Mouse (Mus musculus) liver, embryonic 11.5 days (tissue): ENCODE measurements at regions not wholly inside any gene's neighbourhood (a gene's known extent, or its start where the extent isn't known, plus 50 kb on each side); places are given as distances from the start of the nearest gene placed in this dataset.

ENCODE experiments used
- ATAC-seq: fragments of 200-750 bp; cut with Nextera tagmentation; replicated peaks from 2 replicates; pipeline ENCODE4 v1.8.0; 2017; ENCODE audit warnings: moderate number of reproducible peaks, mild to moderate bottlenecking, moderate TSS enrichment, moderate library complexity; ENCODE audit not compliant: low FRiP score
- DNase-seq: peaks from one replicate; pipeline ENCODE4 v3.0.0-alpha.2; 2017; ENCODE audit warnings: low spot score
- H3K27ac ChIP-seq: fragments of 300-500 bp; sonication (generic); 2 replicates; pipeline ENCODE4 v1.5.1; 2014; ENCODE audit warnings: mild to moderate bottlenecking, low read depth, low read length, control low read depth
- H3K27me3 ChIP-seq: fragments of 300-500 bp; sonication (generic); replicated peaks from 2 replicates; pipeline ENCODE4 v1.6.1; 2014; ENCODE audit warnings: low read length, mixed read lengths; ENCODE audit not compliant: control insufficient read depth, insufficient read depth
- H3K36me3 ChIP-seq: fragments of 300-500 bp; sonication (generic); 2 replicates; pipeline ENCODE4 v1.6.1; 2014; ENCODE audit warnings: mild to moderate bottlenecking, low read length, moderate library complexity, mixed read lengths; ENCODE audit not compliant: control insufficient read depth, insufficient read depth
- H3K4me1 ChIP-seq: fragments of 300-500 bp; sonication (generic); replicated peaks from 2 replicates; pipeline ENCODE4 v1.6.1; 2014; ENCODE audit warnings: low read length, mixed read lengths; ENCODE audit not compliant: control insufficient read depth, insufficient read depth
- H3K4me2 ChIP-seq: fragments of 300-500 bp; sonication (generic); 2 replicates; pipeline ENCODE4 v1.6.1; 2014; ENCODE audit warnings: mild to moderate bottlenecking, control low read depth, moderate library complexity
- H3K4me3 ChIP-seq: fragments of 300-500 bp; sonication (generic); 2 replicates; pipeline ENCODE4 v1.5.1; 2014; ENCODE audit warnings: low read depth, low read length, control low read depth
- H3K9ac ChIP-seq: fragments of 300-500 bp; sonication (generic); 2 replicates; pipeline ENCODE4 v1.6.1; 2014; ENCODE audit warnings: low read depth, low read length, control low read depth
- H3K9me3 ChIP-seq: fragments of 300-500 bp; sonication (generic); 2 replicates; pipeline ENCODE4 v1.6.1; 2016; ENCODE audit warnings: low read length, inconsistent platforms, mixed read lengths; ENCODE audit not compliant: control insufficient read depth
- whole genome bisulfite sequencing: fragments of 180-500 bp; shearing (Covaris S2); extraction: QIAGEN DNeasy Blood & Tissue Kit; methylation state at CpG from one replicate; pipeline ENCODE4 v1.1.7; 2014; 5-methylcytosine and 5-hydroxymethylcytosine counted together

DNA sequence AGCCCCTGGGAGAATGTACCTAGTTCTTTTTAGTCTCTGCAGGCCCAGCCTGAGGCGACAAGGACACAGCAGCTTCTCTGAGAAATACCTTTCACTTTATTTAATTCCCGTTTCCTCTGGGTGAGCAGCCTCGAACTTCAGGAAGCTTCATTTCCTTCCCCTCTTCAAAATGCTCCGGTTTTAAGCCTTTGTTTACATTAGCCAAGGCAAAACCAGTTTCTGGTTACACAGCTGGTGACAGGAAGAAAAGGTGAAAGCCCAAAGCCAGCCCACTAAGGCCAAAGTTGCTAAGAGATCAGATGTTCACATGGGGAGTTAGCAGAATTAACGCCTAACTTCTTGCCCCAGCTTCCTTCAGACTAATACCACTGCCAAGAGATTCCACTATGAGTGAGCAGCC lies 127.4 kb upstream of the Lgalsl start:
- WGBS: 6% methylated on average over 5 of the region's 5 CpGs
- Histone ChIP-seq H3K36me3 (no peaks in the 10 kb centered on the region), H3K4me3 (no peak overlapping the region), H3K27ac (peak overlapping the region; percentile 49; the same call in 1 of the 2 replicates), H3K4me1 (peaks cover 8% of the 10 kb centered on the region), H3K4me2 (peak overlapping the region; percentile 41), H3K27me3 (no peaks in the 10 kb centered on the region), H3K9me3 (no peaks in the 10 kb centered on the region), H3K9ac (peak overlapping the region; percentile 8; the same call in 1 of the 2 replicates)
- no peak for DNase-seq
- no peak for ATAC-seq

DNA sequence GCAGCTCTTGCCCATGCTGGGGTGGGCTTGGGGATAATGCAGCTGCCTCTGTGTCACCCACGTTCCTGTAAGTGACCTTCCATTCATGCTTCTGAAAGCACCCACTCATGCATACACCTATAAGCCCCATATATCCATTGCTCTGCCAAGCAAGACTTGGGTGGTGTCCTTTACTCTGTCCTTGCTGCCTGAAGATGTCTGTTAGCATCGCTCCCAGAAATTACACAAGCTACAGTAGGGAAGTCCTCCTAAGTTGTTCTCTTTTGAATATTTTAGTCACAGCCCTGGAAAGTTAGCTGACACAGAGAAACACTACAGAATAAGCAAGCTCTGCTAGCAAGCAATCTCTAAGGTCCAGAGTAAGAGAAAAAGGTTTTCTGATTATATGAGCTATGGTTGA lies 129.2 kb upstream of the Lgalsl start:
- peak; percentile 3 for DNase-seq
- H3K27ac ChIP-seq: no peak overlapping the region
- no peaks in the 10 kb centered on the region for H3K9me3 ChIP-seq
- no peak overlapping the region for H3K4me3 ChIP-seq
- no peak for ATAC-seq
- H3K4me1 ChIP-seq: peaks cover 8% of the 10 kb centered on the region
- 74% methylated on average over 2 of the region's 2 CpGs for WGBS
- no peak overlapping the region for H3K4me2 ChIP-seq
- H3K9ac ChIP-seq: no peak overlapping the region
- H3K36me3 ChIP-seq: no peaks in the 10 kb centered on the region
- H3K27me3 ChIP-seq: no peaks in the 10 kb centered on the region

DNA sequence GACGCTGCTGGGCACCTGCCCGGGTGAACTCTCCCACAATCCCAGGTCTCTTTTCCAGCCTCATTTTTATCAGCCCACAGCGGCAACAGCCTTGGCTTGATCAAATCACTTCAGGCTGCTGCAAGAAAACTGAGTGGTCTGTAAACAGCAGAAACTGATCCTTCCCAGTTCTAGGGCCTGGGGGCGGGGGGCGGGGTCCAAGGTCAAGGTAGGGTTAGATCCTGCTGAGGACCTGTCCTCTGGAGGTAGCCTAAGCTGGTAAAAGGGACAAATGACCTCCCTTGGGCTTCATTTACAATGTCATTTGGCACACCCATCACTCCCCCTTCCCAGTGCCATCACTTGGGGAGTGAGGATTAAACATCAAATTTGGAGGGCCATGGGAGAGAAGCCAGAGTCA lies 129.9 kb upstream of the Lgalsl start:
- no peak overlapping the region for H3K9ac ChIP-seq
- no peak overlapping the region for H3K4me2 ChIP-seq
- ATAC-seq: no peak
- no peaks in the 10 kb centered on the region for H3K9me3 ChIP-seq
- H3K4me3 ChIP-seq: no peak overlapping the region
- 53% methylated on average over 5 of the region's 5 CpGs for WGBS
- peaks cover 8% of the 10 kb centered on the region for H3K4me1 ChIP-seq
- no peak overlapping the region for H3K27ac ChIP-seq
- H3K36me3 ChIP-seq: no peaks in the 10 kb centered on the region
- DNase-seq: peak; percentile 22
- no peaks in the 10 kb centered on the region for H3K27me3 ChIP-seq

DNA sequence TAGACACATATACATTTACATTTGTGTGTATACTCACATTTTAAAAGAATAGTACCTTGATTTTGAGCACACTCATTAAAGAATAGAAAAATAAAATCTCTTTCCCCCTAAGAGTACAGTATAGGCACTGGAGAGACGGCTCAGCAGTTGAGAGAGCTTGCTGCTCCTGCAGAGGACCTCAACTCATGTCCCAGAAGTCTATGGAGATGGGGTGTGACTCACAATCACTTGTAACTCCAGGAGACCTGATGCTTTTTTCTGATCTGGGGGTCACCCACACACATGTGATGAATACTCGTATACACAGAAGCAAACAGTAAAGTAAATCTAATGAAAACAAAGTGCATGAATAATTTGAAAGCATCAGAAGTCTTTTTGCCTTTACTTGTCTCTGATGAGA lies 129.5 kb upstream of the Peli1 start:
- Histone ChIP-seq H3K9ac (no peak overlapping the region), H3K4me1 (peaks cover 8% of the 10 kb centered on the region), H3K36me3 (no peaks in the 10 kb centered on the region), H3K9me3 (no peaks in the 10 kb centered on the region), H3K4me2 (no peak overlapping the region), H3K4me3 (no peak overlapping the region), H3K27me3 (no peaks in the 10 kb centered on the region), H3K27ac (no peak overlapping the region)
- DNase-seq: peak; percentile 8
- 82% methylated on average over 2 of the region's 2 CpGs for WGBS
- no peak for ATAC-seq

DNA sequence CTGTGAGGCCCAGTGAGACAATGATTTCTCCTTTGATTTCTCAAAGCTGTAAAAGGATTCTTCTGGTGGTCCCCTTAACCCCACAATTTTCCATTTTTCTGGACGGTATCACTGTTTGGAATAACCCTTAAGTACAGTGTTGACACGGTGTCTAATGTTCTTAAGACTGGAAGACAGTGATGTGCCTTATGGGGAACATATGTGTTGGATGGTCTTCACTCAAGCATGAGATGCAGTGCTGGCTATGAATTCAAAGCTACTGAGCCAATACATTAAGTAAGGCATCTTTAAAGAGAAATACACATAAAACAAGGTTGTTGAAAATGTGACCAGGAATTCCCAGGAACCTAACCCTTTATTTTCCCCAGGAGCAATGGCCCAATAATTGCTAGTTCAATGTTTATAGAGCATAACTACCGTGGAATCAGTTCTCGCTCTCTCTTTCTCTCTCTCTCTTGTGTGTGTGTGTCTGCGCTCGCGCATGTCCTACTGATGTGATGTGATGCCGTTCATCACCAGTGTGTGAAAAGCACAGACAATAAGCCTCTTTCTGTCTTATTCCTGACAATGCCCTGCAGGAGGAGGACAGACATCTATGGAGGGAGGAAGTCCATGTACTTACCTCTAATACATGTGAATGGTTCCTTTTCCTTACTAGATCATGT lies 125.4 kb upstream of the Peli1 start:
- no peak overlapping the region for H3K4me3 ChIP-seq
- no peaks in the 10 kb centered on the region for H3K27me3 ChIP-seq
- no peak for ATAC-seq
- WGBS: 91% methylated on average over 8 of the region's 8 CpGs
- H3K4me2 ChIP-seq: no peak overlapping the region
- no peak overlapping the region for H3K9ac ChIP-seq
- no peak overlapping the region for H3K27ac ChIP-seq
- no peaks in the 10 kb centered on the region for H3K4me1 ChIP-seq
- H3K36me3 ChIP-seq: no peaks in the 10 kb centered on the region
- no peaks in the 10 kb centered on the region for H3K9me3 ChIP-seq
- DNase-seq: peak; percentile 19

DNA sequence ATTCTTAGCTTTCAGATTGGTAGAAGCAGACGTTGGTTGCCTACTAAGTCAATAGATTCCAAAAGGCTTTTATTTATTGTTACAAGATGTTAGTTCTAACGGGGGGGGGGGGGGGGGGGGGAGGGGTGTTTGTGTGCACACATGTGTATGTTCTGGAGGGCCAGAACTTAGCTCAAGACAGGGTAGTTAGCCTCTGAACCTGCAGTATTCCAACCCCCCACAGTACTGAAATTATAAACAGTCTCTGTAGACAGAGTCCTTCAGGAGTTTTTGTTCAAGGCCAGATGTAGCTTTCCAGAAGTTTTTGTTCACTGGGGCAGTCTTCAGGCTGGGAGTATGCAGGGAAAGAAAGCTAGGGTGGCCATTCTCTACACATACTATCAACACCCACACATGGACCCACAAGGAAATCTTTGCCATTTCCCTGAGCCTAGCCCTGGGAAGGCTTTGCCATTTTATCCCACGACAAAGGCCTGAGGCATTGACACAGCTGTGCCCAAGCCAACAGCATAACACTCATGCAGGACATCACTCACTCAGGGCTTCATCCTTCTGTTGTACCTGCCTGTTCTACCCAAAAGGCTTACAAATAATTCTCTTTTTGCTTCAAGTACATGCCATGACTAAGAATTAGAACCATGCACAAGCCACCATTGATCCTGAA lies 123.6 kb upstream of the Peli1 start:
- peak; percentile 16 for DNase-seq
- no peaks in the 10 kb centered on the region for H3K4me1 ChIP-seq
- H3K9me3 ChIP-seq: no peaks in the 10 kb centered on the region
- no peak overlapping the region for H3K9ac ChIP-seq
- no peak overlapping the region for H3K4me3 ChIP-seq
- WGBS: 70% methylated on average over 2 of the region's 3 CpGs
- H3K27me3 ChIP-seq: no peaks in the 10 kb centered on the region
- H3K27ac ChIP-seq: no peak overlapping the region
- no peaks in the 10 kb centered on the region for H3K36me3 ChIP-seq
- no peak for ATAC-seq
- H3K4me2 ChIP-seq: no peak overlapping the region

DNA sequence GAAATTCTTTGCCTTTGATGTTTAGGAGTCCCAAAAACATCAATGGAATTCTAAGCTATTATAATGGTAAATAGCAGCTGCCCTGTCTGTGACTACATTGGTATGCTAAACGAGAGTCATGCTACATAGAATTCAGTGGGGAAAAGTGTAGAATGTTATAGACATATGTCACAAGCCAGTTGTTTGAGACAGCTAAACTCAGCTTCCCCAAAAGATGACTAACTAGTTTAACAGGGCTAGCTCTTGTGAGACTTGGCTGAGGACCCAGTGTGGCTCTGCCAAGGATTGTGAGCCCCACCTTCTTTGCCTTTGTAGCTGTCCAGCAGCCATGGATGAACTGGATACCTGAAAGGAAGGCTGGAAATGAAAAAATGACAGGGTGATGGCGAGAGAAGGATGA lies 122.8 kb upstream of the Peli1 start:
- no peak overlapping the region for H3K4me2 ChIP-seq
- no peak overlapping the region for H3K9ac ChIP-seq
- no peak for ATAC-seq
- H3K36me3 ChIP-seq: no peaks in the 10 kb centered on the region
- H3K9me3 ChIP-seq: no peaks in the 10 kb centered on the region
- no peak overlapping the region for H3K4me3 ChIP-seq
- no peaks in the 10 kb centered on the region for H3K4me1 ChIP-seq
- WGBS: 73% methylated on average over 2 of the region's 2 CpGs
- peak; percentile 11 for DNase-seq
- no peak overlapping the region for H3K27ac ChIP-seq
- H3K27me3 ChIP-seq: no peaks in the 10 kb centered on the region

DNA sequence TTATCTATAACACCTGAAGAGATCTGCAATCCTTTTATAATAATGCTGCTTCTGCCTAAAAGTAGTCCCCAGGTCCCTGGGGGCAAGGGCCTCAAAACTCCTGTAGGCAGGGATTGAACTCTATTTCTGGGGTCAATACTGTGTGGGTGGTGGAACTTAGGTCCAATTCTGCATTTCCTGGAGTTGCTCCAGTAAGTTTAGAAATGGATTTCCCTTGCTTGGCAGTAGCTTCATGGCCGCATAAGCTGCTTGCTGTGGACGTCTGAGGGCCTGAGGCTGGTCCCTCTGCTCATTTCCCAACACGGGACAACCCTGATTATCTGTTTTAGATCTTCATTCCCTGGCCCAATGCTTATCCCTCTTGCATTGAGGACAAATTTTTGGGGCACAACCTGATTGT lies 118.0 kb upstream of the Peli1 start:
- no peak overlapping the region for H3K9ac ChIP-seq
- 73% methylated on average over 3 of the region's 3 CpGs for WGBS
- no peaks in the 10 kb centered on the region for H3K9me3 ChIP-seq
- no peak overlapping the region for H3K4me3 ChIP-seq
- DNase-seq: peak; percentile 15
- H3K27me3 ChIP-seq: no peaks in the 10 kb centered on the region
- H3K4me2 ChIP-seq: no peak overlapping the region
- H3K27ac ChIP-seq: no peak overlapping the region
- no peaks in the 10 kb centered on the region for H3K36me3 ChIP-seq
- no peaks in the 10 kb centered on the region for H3K4me1 ChIP-seq
- ATAC-seq: no peak

DNA sequence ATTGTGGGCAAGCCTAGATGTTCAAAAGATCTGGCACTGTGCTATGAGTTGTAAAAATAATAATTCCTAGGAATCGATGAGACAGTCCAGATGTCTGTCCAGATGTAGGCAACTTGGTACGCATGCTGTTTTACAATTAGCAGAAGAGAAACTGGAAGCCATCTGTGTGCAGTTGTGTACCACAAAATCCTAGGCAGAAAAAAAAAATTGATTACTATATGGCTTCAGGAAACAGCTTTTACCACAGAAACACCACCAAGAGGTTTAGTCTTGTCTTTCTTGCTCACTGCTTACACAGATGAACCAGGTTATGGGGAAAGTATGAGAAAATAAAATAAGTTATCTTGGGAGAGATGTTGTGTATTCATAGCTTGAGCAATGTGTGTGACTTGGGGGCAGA lies 109.5 kb upstream of the Peli1 start:
- 74% methylated on average over 2 of the region's 2 CpGs for WGBS
- Histone ChIP-seq H3K4me1 (peaks cover 7% of the 10 kb centered on the region; the same call in 1 of the 2 replicates), H3K27me3 (no peaks in the 10 kb centered on the region), H3K9me3 (no peaks in the 10 kb centered on the region), H3K9ac (no peak overlapping the region), H3K27ac (no peak overlapping the region), H3K36me3 (no peaks in the 10 kb centered on the region), H3K4me2 (no peak overlapping the region), H3K4me3 (no peak overlapping the region)
- ATAC-seq: no peak
- DNase-seq: no peak
